Comparison of ENCODE assay signal across 14 mouse cellular contexts in the genomic region with DNA sequence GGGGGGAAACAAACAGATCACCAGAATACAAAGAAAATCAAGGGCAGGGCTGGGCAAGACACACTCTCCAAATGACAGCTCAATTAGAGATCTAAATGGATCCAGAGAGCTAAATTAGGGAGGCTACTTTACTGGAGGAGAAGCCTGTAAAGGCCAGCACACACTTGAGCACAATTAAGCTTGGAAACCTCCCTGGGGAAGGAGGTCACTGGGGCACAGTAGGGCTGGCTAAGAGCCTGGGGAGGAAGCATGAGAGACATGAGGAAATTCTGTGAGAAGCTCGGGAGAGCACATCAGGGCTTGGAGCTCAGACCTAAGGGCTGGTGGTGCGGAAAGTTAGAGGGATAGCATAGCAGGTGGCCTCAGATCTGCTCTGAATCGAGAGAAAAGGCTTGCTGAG. TPM values are rescaled to one million over a fixed set of nuclear protein-coding genes. Genes with fewer than 3 reads are reported as not detected.
DNase-seq lines count a peak whose midpoint lies in the region; ATAC-seq and TF ChIP-seq lines count a peak whose summit lies in the region.
"Had no signal": no experiment of that assay in that cellular context is flagged by ENCODE, and none has a peak within 500 bp of the region (broad histone marks: within the 10 kb centered on the region; RNA-seq: fewer than 3 reads in every experiment).

No protein-coding gene starts in this region.

- 36% methylated on average over 3 of the region's 3 CpGs for WGBS in kidney, embryonic 15.5 days
- 19% methylated on average over 3 of the region's 3 CpGs for WGBS in embryonic facial prominence, embryonic 11.5 days

- TF ChIP-seq CTCF in gastrocnemius, adult 2 months (IDR thresholded peaks at IDR 0.05) = no peak

- intact Hi-C loops in gastrocnemius, adult 2 months (cut with DNase I) = no loop called here
- intact Hi-C loops in gastrocnemius, postnatal 36 days (cut with DNase I) = no loop called here

- peak; percentile 15 for DNase-seq in gastrocnemius, adult 2 months
- no peak for DNase-seq in gastrocnemius, postnatal 36 days
- DNase-seq in kidney, postnatal 14 days = peak; percentile 17
- peak; percentile 89 for DNase-seq in adipocyte (ENCODE audit: low spot score)
- peak; percentile 11 for DNase-seq in embryonic facial prominence, embryonic 11.5 days (ENCODE audit: low spot score)
- DNase-seq: cerebellum, postnatal 14 days; kidney, adult 2 months; lung, postnatal 10 days had no signal

- no peak overlapping the region for H3K9ac ChIP-seq in kidney, embryonic 15.5 days
- no peak overlapping the region for H3K9ac ChIP-seq in embryonic facial prominence, embryonic 11.5 days (replicated peaks; ENCODE audit: low read length)
- H3K9ac ChIP-seq: embryonic facial prominence, embryonic 15.5 days; hindbrain, embryonic 15.5 days; liver, embryonic 14.5 days had no signal

- H3K4me3 ChIP-seq in gastrocnemius, adult 2 months = no peak overlapping the region
- H3K4me3 ChIP-seq in kidney, embryonic 15.5 days (replicated peaks) = no peak overlapping the region
- no peak overlapping the region for H3K4me3 ChIP-seq in embryonic facial prominence, embryonic 11.5 days (ENCODE audit: low read depth, low read length)
- H3K4me3 ChIP-seq: embryonic facial prominence, embryonic 15.5 days; hindbrain, embryonic 15.5 days; left cerebral cortex, adult 2 months had no signal

- H3K4me2 ChIP-seq in kidney, embryonic 15.5 days = no peak overlapping the region
- no peak overlapping the region for H3K4me2 ChIP-seq in embryonic facial prominence, embryonic 11.5 days (ENCODE audit: low read depth, low read length)
- H3K4me2 ChIP-seq: embryonic facial prominence, embryonic 15.5 days; hindbrain, embryonic 15.5 days had no signal

- no peaks in the 10 kb centered on the region for H3K36me3 ChIP-seq in kidney, embryonic 15.5 days
- H3K36me3 ChIP-seq in embryonic facial prominence, embryonic 11.5 days (replicated peaks; ENCODE audit: control insufficient read depth, insufficient read depth, low read depth, low read length) = no peaks in the 10 kb centered on the region
- H3K36me3 ChIP-seq: embryonic facial prominence, embryonic 15.5 days; hindbrain, embryonic 15.5 days had no signal

- H3K27ac ChIP-seq in gastrocnemius, adult 2 months = no peak overlapping the region
- H3K27ac ChIP-seq in kidney, embryonic 15.5 days = no peak overlapping the region
- H3K27ac ChIP-seq in embryonic facial prominence, embryonic 11.5 days (replicated peaks; ENCODE audit: low read depth, low read length) = no peak overlapping the region
- H3K27ac ChIP-seq: embryonic facial prominence, embryonic 15.5 days; hindbrain, embryonic 15.5 days; left cerebral cortex, adult 2 months; liver, embryonic 14.5 days had no signal

- no peaks in the 10 kb centered on the region for H3K4me1 ChIP-seq in kidney, embryonic 15.5 days
- H3K4me1 ChIP-seq in embryonic facial prominence, embryonic 11.5 days (ENCODE audit: control insufficient read depth, insufficient read depth, low read length) = no peaks in the 10 kb centered on the region
- H3K4me1 ChIP-seq: embryonic facial prominence, embryonic 15.5 days; hindbrain, embryonic 15.5 days had no signal

- peaks cover 36% of the 10 kb centered on the region; the same call in 1 of the 2 replicates for H3K27me3 ChIP-seq in kidney, embryonic 15.5 days
- H3K27me3 ChIP-seq in embryonic facial prominence, embryonic 11.5 days (ENCODE audit: control insufficient read depth, insufficient read depth, low read length) = no peaks in the 10 kb centered on the region; the same call in 1 of the 2 replicates
- H3K27me3 ChIP-seq: embryonic facial prominence, embryonic 15.5 days had no signal

- H3K9me3 ChIP-seq in kidney, embryonic 15.5 days (replicated peaks) = no peaks in the 10 kb centered on the region
- H3K9me3 ChIP-seq in embryonic facial prominence, embryonic 11.5 days (replicated peaks; ENCODE audit: control insufficient read depth, low read length) = no peaks in the 10 kb centered on the region
- H3K9me3 ChIP-seq: embryonic facial prominence, embryonic 15.5 days; hindbrain, embryonic 15.5 days had no signal

- no peak for ATAC-seq in kidney, embryonic 15.5 days (replicated peaks; ENCODE audit: low FRiP score)
- ATAC-seq in embryonic facial prominence, embryonic 11.5 days (replicated peaks; ENCODE audit: insufficient number of reproducible peaks, low FRiP score, low TSS enrichment, low read depth) = no peak
- no peak for ATAC-seq in megakaryocyte, adult 5-6 weeks (ENCODE audit: poor library complexity, severe bottlenecking)

RNA-seq across cellular contexts. Expression of a gene that starts 6.5 kb away (rescaled TPM):
- 1 to 10 TPM; 4.0 to 4.3 TPM for total RNA-seq in gastrocnemius, adult 2 months (2021)
- 1 to 10 TPM; 5.1 to 5.8 TPM for total RNA-seq in gastrocnemius, postnatal 36 days (2021)
- polyA plus RNA-seq in kidney, embryonic 15.5 days (2015; fragmentation: Nextera tagmentation; extraction: Ambion mirVana) = 12.7 and 13.8 TPM in 2 replicates
- 10.9 and 13.4 TPM in 2 replicates for polyA plus RNA-seq in embryonic facial prominence, embryonic 11.5 days (2014; fragmentation: Nextera tagmentation; extraction: Ambion mirVana)
- total RNA-seq in megakaryocyte, adult 5-6 weeks (2015) = 0.14 and 0.49 TPM in 2 replicates
- 0.04 TPM in 1 of 2 replicates, not detected in the other for total RNA-seq in megakaryocyte, adult 5-6 weeks (2017)

Comparison
In these comparisons a context has a peak if more than half of its experiments do, and no peak if none do; other contexts are left out.
1. DNase-seq: peak in gastrocnemius, adult 2 months (single experiment), kidney, postnatal 14 days (single experiment), adipocyte (single experiment) and embryonic facial prominence, embryonic 11.5 days (single experiment); none in gastrocnemius, postnatal 36 days (0 of 2).